Mouse (Mus musculus) spleen, adult 18-20 months (tissue): ENCODE data around the gene Dok1.

Experiments used
- DNase-seq, 2 experiments: peaks; one replicate each; pipeline ENCODE4 v3.0.0; 2022; ENCODE audit warnings: mixed read lengths in 2 of 2

The Dok1 gene

DNA sequence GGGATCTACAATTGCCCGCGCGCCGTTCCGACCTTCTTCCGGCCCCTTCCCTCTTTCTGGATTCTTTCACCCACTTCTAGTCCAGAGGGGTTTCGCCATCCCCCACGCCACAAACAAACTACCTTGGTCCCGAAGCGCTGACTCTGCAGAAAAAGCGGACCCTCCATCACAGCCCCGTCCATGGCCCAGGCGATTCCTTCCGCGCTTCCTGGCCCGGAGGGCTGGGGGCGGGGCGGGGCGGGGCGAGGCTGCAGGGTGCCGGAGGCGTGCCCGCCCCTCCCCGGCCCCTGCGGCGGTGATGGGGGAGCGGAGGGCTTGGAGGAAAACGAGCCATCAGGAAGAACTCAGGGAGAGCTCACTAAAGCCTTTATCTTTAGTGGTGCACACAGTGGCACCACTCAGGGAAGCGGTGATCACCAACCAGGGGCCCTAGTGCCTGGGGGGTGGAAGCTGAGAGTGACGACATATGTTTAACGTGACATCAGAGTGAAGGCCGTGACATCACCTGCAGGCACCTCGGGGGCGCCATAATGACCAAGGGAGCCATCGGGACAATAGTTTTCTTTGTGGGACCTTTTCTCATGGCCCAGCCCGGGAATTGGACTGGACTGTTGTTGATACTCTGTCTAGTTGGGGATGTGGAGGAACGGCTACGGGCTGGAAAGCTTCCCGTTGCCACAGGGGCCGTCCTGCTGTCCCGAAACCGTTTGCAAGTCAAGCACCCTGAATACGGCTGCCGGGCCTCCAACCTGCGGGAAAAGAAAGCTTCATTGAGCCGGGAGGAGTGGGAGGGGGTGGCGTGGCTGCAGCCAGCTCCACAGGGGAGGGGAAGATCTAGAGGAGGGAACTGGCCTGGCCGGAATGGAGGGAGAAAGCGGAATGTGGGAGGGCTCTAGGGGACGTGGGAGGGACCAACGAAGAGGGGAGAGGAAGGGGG, at the start of gene Dok1, which contains the start of gene Loxl3:
Gene Dok1, minus strand, starts transcription at position 223 of the 937 bp plus-strand sequence.
Gene Loxl3, plus strand, starts transcription at position 925 of the 937 bp plus-strand sequence.
- peak; percentile 62 to 73 for DNase-seq

GRCm38 (mm10) chr6:83080210-83080609, 46.9 kb upstream of the Dok1 start:
- no peak for DNase-seq

DNA sequence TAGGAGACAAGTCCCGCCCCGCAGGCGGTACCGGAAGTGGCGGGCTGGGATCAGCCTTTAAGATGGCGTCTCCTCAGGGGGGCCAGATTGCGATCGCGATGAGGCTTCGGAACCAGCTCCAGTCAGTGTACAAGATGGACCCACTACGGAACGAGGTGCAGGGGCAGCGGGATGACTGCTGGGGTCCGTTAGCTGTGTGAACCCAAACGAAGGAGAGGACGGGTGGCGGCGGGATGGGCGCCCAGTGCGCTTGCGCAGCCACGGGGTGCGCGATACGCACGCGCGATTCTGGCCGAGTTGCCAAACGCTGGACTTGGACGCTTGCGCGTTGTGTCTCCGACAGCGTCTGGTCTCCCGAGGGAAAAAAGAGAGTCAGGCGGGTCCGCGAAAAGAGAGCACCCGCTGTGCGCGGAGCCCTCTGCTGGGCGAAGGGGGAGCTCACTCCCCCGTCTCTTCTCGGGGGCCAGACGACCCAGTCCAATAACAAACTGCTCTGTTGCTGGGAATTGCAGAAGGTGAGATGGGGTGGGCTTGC, 45.1 kb upstream of the Dok1 start:
- peak; percentile 98 to 100 for DNase-seq

GRCm38 (mm10) chr6:83077630-83078323, 44.5 kb upstream of the Dok1 start, which contains the start of gene Pcgf1:
TSS of gene Pcgf1 (plus strand) at chr6:83077869.
- no peak for DNase-seq

DNA sequence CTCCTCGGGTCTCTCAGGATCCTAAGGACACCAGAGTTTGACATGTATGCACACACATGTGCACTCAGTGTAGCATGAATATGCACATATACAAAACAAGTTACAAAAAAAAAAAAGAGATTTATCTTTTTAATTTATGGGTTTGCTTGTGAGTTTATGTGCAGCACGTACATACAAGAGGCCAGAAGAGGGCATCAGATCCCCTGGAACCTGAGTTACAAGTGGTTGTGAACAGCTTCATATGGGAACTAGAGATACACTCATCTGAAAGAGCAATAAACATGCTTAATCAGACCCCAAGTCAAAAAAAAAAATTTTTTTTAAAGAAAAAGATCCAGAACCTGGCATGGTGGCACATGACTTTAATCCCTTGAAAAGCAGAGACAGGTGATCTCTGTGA, 41.7 kb upstream of the Dok1 start:
- DNase-seq, result no peak

DNA sequence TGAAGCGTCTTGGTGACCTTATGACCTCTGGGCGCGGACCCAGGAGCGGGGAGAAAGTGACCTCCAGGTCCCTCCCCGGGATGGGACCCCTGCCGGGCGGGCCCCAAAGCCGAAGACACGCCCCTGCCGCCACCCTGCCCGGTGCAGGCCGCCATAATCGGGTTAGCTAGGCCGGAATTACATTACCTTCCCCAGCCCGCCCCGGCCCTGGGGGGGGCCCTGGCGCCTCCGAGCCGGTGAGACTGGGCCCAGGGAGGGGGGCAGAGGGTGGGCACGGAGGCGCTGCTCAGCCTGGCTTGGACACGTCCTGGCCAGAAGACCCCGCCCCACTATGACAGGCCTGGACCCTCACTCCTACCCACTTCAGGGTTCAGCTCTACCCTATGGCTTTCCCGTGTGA, 37.9 kb upstream of the Dok1 start:
- DNase-seq, result no peak

GRCm38 (mm10) chr6:83070311-83071219, 37.3 kb upstream of the Dok1 start:
- DNase-seq, result no peak

DNA sequence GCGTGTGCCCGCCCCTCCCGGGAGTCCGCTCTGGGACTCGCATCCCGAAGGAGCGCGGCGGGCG, 36.8 kb upstream of the Dok1 start, which contains the start of gene Tlx2:
Gene Tlx2, minus strand, starts transcription at position 47 of the 64 bp plus-strand sequence.
- DNase-seq, result no peak

DNA sequence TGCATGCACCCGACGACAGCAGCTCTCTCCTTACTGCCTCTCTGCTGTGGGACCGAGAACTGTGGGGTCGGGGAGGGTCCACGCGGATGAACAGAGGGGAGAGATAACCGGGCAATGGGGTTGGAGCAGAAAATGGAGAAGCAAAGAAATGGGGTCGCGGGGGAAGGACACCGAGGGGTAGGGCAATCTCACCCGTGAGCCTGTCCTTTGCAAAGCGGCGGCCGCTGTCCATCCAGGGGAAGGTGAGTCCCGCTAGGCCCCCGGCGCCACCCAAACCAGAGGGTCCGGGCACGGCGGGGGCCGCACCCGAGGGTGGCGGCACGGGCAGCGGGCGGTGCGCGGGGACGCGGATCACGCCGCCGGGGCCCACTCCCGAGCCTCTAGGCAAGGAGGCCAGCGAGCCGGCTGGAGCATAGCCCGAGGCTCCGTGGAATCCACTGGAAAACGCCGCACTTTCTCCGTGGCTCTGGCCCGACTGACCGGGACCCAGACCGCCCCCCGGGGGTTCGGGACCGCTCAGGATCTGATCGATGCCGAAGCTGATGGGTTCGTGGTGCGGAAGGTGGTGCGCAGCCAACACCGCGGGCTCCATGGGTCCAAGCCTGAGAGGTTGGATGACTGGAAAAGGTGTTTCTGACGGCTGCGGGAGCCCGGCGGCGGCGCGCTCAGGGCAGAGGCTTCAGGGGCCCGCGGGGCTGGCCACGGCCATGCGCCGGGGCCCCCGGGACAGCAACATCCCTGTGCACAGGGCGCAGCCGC, 36.4 kb upstream of the Dok1 start:
- DNase-seq, result no peak

GRCm38 (mm10) chr6:83068706-83069487, 35.6 kb upstream of the Dok1 start:
- DNase-seq, result no peak

GRCm38 (mm10) chr6:83068221-83068620, 35.0 kb upstream of the Dok1 start:
- no peak for DNase-seq

DNA sequence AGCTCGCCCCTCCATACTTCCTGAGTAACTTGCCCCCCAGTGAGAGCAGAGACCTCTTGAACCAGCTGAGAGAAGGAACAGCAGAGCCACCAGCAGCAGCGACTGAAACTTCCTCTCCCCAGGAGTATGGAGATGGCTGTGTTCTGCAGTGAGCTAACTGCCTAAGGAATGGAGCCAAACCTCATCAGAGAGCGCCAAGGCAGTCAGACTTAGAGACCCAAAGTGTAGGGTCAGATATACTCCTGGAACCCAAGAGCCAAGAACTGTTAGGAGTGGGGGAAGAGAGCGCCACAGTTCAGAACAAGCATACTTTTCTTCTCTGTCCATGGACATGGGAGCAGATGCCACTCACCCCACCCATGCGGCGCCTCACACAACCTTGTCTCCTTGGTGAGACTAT, 33.2 kb upstream of the Dok1 start:
- DNase-seq, result no peak

- no peak for DNase-seq
Observed at GRCm38 (mm10) chr6:83065995-83066394, 32.7 kb upstream of the Dok1 start.

- no peak for DNase-seq
Observed at GRCm38 (mm10) chr6:83058725-83059124, 25.5 kb upstream of the Dok1 start.

GRCm38 (mm10) chr6:83057790-83058189, 24.5 kb upstream of the Dok1 start, which contains the start of gene Dqx1:
TSS of gene Dqx1 (plus strand) at chr6:83057844.
- no peak for DNase-seq

DNA sequence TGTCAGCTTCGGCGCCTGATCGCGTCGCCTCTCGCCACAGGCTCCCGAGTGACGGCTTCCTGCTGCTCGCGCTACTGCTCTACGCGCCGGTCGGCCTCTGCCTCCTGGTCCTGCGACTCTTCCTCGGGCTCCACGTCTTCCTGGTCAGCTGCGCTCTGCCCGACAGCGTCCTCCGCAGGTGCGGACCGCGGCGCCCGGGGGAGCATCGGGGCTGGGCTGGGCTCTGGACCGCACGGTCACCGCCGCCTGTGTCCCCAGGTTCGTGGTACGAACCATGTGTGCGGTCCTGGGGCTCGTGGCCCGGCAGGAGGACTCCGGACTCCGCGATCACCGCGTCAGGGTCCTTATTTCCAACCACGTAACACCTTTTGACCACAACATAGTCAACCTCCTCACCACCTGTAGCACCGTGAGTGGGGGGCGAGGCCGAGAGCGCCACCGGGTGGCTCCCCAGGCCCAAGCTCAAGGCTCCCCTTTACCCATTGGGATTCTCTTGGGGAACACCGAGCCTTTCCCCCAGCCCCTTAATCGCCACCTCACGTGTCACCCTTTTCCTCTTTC, 21.7 kb upstream of the Dok1 start, which contains the start of gene Htra2:
Gene Htra2, minus strand, starts transcription at position 403 of the 561 bp plus-strand sequence.
- peak in 1 of 2 experiments; percentile 59 for DNase-seq

GRCm38 (mm10) chr6:83054074-83054851, 21.0 kb upstream of the Dok1 start, which contains the start of gene Aup1:
TSS of gene Aup1 (plus strand) at chr6:83054521.
- peak; percentile 96 for DNase-seq

DNA sequence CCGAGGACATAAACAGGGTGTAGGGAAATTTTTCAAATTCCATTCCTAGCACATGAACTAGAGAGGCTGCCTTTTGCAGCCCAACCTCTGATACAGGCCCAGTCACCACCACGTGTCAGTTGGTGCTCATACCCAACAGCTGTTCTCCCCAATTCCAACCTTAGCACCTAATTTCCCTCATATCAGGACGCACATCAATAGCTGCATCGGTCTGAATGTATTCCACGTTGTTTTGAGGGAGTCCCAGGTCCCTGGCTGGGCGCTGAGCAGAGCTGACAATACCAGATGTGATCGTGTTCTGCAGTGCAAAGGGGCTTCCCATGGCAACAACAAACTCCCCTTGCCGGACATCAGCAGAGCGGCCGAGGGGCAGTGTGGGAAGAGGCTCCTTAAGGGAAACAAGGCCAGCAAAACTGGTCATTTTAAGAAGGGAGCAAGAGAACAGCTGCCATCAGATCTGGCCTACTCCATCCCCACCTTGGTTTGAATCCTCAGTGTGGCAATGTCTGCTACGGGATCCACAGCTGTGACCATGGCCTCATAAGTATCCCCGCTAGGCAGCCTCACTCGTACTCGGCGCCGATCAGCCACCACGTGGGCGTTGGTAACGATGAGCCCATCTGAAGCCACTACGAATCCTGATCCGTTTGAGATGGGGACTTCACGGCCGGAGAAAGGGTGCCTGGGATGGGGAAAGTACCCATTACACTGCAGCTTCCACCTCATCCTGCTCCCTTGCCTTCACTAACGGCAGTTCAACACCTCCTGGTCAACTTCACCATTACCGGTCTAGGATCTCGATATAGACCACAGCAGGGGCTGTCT, 20.1 kb upstream of the Dok1 start:
- peak in 1 of 2 experiments; percentile 34 for DNase-seq

DNA sequence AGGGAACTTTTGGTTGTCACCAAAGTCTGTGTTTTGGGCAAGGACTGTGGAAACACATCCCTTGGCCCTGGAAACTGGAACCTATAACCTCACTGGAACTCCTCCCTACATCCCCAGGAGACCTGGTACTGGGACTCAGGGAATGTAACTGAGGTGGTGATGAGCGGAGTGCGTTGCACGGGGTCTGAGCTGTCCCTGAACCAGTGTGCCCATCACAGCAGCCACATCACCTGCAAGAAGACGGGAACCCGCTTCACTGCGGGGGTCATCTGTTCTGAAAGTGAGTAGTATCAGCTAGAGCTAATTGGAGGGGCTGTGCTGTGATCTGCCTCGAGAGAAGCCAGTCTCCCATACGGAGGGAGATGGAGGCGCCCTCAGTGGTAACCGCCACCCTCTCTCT, 16.1 kb upstream of the Dok1 start:
- DNase-seq, result no peak
